Mouse (Mus musculus) cerebellum, postnatal 10 days (tissue): ENCODE measurements at regions not wholly inside any gene's neighbourhood (a gene's known extent, or its start where the extent isn't known, plus 50 kb on each side); places are given as distances from the start of the nearest gene placed in this dataset.
A peak's percentile ranks its signal among the peaks of the same experiment; 100 is the strongest.
"Not testable (repeated sequence)": the region's sequence is repeated elsewhere in the genome, so short reads cannot be mapped to it uniquely, and the experiment has no call there.

Source experiments
- DNase-seq, 2 experiments: peaks; one replicate each; pipeline ENCODE4 v3.0.0; 2021; ENCODE audit warnings: mixed read lengths in 2 of 2

DNA sequence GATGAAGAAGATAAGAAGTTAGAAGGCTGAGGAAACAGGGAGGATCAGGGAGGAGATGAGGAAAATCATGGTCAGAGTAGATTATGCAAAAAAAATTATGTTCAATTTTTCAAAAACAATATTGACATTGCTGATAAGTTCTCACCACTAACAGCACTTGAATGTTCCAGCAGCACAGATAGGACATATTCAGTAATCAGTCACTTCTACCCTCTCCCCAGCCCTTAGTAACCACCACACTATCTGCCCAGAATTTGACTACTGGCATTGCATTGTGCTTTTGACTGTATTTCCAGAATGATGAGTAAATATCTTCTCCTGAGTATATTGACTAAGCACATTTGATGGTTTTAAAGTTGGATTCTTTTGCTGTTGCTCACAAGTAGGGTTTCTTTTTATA lies 140.5 kb downstream of the Cdca7 start:
- DNase-seq = no peak

DNA sequence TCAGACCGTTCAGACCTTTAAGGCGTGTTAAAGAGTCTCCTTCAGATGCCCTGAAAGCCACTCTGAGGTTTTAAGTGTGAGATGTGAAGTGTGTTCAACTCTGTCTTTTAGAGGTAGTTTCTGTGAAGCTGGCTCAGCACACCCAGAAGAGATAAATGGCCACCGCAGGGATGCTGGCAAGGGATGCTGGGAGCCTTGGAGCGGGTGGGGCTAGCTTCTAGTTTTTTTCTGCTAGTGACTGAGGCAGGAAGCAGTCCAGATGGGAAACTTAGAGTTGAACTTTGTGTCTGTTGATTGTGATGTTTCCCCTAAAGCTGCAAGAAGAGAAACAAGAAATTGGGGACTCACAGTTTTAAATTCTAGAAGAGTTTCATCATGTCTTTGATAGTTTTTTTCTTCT lies 143.5 kb downstream of the Cdca7 start:
- peak in 1 of 2 experiments; percentile 35 for DNase-seq

DNA sequence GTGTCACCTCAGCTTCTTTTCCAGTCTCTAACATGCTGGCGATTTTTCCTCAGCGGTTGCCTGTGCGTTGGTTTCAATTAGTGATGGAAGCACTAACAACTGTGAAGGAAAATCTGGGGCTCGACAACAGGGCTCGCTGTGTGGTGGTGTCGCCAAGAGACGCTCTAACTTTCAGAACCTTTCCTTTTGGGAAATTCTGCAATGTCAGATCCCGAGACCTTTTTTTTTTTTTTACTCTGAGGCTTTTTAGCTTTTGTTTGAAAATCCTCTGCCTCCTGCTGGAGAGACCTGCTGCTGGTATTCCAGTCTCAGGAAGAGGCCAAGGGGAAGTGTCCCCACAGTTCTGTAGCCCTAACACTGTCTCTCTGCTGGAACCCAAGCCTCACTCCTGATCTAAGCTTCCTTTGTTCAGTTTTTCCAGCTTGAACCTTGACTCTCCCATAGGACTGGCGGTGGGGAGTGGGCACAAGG lies 144.3 kb downstream of the Cdca7 start:
- no peak for DNase-seq

- DNase-seq = peak; percentile 83 to 85
Measured at GRCm38 (mm10) chr2:72627915-72628314, 152.0 kb downstream of the Cdca7 start.

DNA sequence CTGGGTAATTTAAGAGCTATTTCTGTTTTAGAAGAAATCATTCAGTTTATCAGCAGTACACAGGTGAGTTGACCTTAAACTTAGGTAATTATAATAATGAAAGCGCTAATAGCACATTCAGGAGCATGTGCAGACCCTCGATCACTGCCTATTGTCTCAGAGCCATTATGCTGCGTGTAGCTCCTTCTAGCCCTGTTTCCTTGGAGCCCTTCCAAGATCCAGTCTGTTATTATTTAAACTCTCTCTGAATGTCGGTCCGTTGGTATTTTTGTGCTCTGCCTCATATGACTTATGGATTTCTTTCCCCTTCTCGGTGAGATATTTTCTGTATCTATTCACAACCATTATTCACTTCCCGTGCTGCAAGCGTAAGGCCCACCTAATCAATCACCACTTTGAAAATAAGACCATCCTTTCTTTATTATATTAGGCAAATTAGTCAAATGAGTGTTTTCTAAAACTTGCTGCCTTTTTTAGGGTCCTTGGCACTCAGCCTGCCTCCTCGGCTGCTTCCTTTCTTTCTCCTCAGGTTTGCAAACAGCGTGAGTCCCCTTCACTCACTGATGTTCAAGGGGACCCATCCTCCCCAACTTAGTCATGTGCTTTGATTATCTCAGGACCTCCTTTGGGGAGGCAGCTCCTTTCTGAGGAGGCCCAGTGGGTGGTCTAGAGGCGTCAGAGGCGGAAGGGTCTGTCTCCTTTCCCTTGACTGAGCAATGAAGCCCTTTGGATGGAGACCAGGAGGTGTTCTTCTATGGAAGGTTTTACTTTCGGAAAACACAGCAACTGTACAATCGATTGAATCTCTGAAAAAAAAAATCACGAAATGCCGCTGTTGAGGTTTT lies 152.9 kb downstream of the Cdca7 start:
- peak; percentile 73 to 75 for DNase-seq

DNA sequence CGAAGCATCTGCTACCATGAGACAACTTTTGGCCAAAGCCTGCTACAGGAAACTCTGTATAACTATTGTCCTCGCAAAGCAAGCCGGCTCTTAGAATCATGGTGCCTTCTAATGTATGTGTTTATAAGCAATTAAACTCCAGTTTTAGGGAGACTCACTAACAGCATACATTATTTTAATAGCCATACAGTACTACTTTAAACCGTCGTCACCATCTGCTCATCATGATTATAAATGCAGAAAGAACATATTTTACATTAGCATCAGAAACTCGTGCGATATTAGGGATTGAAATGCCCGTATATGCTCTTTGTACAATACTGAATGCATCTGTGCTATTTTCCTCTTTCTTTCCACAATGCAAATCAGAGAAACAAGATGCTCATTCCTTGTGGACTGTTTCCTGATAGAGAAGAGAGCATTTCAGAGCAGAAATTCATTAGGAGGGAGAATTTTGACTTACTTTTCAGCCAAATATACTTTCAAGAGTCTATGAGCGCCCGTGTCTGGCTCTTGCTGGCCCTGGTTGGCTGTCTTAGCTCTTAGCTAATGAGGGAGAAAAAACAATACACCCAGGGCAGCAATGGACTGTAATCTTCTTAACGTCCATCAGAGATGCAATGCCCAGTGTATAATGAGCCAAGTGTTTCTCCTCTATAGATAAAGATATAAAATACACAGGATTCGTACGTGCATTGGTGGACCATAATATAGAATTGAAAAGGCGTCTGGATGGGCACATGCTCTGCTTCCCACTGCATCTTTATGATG lies 153.9 kb downstream of the Cdca7 start:
- no peak for DNase-seq

DNA sequence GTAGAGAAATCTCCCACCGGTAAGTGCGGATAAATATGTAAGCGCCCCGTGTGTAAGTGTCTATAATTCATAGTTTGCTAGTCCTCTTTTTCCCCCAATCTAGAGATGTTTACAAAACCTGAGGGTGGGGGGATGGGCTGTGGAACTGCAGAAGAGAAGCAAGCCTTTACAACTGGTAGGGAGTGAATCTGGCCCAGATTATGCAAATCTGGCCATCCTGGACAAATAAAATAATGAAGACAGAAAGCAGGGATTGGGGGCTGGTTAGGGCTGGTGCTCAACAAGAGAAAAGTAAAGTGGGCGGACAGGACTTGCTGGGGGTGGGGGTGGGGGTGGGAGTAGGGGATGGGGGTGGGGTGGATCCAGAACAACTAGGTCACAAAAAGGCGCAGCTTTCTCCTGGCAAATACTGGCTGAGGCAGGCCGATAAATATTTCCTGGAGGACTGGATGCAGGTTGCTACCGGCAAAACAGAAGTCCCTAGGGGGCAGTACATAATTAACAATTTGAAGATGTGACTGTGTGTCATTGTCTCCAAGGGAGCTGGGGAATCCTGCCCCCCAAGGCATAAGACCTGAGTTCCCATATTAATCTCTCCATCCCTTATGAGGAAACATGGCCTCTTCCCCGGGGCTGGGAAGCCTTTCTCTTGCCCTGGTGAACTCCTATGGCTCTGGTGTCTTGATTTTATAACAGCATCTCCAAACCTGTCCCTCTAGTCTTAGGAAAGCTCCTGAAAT lies 162.1 kb downstream of the Cdca7 start:
- peak in 1 of 2 experiments; percentile 37 for DNase-seq

DNA sequence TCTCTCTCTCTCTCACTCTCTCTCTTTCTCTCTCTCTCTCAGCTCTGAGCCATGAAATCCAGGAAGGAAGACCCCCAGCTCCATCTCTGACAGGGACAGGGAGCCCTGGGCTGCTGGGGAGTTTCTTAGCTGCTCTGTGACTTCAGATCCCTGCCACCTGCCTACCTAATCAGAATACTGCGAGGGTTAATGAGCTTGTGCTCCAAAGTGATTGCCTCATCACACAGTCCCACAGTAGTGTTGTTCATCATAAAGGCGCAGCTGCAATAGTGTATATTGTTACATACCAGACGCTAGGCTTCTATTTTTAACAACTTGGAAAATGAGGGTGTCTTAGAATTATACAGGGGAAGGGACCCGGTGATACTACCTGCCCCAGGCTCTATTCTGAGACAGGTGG lies 163.1 kb downstream of the Cdca7 start:
- no peak for DNase-seq

GRCm38 (mm10) chr2:72641228-72641627 lies 165.3 kb downstream of the Cdca7 start:
- DNase-seq = no peak

GRCm38 (mm10) chr2:72644151-72644843 lies 168.3 kb downstream of the Cdca7 start:
- DNase-seq = peak in 1 of 2 experiments; percentile 11

DNA sequence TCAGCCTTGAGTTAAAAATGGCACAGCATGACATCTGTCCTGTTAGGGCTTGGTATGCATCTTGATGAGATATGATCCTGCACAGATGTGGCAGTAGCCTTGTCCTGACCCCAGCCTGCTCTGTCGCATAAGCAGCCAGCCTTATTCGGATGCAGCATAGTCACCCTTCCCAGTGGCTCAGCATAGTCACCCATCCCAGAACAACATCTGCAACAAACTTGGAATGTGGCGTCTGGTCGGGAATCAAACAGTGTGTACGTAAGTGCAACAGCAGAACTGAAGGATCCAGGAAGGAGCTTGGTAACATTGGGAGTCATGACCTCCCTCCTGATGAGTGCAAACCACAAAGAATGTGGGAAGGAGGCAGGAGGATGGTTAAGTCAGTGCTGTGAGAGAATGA lies 171.7 kb downstream of the Cdca7 start:
- DNase-seq = no peak

DNA sequence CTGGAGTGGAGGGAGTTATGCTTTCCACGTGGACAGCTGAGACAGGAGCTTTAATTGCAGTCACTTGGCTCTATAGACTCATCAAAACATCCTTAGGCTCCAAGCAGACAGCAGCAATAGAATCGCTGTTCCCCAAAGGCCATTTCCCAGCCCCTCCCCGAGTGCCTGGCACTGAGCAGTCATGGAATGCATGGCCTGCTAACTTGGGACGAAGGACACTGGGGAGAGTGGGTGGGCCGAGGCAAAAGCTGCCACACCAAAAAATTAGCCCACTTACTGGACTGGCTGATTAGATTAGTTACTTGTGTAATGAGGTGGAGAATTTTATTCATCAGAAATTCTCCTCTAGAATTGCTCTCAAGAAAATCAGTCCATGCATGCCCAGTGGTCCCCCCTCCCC lies 172.3 kb downstream of the Cdca7 start:
- no peak for DNase-seq

DNA sequence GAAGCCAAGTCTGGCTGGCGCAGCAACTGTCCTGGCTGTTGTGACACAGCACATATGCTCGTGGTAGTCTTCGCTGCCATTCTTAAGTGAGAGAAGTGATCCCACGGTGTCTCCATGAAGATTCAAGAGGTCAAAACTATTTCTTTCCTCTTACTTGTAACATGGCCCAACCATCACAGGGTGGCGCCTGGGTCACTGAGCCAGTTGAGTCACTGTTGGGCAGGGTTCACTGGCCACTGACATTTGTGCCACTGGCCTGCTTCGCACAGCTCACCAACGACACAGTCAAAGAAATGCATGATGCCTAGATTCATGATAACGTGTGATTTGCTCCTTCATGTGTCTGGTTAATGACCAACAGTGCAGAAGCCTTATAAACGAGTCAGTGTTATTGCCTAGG lies 179.9 kb downstream of the Cdca7 start:
- peak; percentile 17 to 28 for DNase-seq

DNA sequence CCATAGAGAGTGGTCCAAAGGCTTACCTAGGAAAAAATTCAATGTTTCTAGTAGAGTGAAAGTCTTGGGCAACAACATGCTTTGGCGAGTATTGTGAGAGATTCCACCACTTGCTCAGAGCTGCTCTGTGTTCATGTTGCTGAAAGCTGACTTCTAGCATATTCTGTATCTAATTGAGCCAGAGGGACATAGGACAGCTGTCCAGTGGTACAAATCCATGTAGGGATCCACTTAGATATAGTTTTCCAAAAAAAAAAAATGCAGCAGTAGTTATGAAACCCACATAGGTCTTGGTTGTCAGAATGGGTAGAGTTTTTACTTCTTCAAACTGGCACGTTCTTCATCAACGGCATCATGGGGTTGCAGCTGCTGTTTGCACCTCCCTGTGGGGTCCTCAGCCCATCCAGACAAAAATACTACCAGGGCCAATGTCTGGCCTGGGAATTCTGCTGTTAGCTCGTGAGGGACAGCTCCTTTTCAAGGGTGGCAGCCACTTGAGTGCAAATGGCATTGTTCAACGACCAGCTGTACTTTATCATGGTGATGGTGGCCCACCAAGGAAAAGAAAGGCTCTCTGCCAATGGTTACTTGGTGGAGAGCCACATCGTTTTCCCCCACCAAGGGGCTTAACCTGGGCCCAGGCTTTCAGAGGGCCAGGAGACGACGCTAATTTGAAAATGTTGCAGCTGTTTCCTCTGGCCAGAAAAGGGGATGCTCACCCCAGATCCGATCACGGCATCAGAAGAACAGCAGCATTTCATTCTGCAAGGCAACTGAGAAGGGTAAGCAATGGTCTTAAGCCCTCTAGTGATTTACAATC lies 181.4 kb downstream of the Cdca7 start:
- DNase-seq = no peak

- DNase-seq = no peak
Measured at GRCm38 (mm10) chr2:72662396-72662795, 186.4 kb downstream of the Cdca7 start.

- DNase-seq = no peak
Measured at GRCm38 (mm10) chr2:72662979-72663780, 187.2 kb downstream of the Cdca7 start.

- DNase-seq = not testable (repeated sequence)
Measured at GRCm38 (mm10) chr2:72667396-72667795, 191.4 kb downstream of the Cdca7 start.

- no peak for DNase-seq
Measured at GRCm38 (mm10) chr2:72672908-72673901, 197.2 kb downstream of the Cdca7 start.

DNA sequence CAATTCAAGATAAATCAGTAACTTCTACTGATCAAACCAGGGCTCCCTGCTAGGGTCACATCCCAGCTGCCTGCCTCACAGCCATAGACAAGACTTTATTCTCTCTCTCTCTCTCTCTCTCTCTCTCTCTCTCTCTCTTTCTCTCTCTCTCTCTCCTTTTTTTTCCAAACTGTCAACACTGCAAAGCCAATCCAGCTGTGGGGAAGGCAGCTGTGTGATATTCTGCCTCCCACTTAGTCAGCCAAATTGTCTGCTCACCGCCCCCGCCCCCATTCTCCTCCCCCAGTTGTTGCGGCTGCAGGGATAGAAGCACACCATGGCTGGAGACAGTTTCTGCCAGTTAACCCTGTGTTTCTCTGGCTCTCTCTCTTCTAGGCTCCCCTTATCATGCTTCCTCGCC lies 198.3 kb downstream of the Cdca7 start:
- DNase-seq = peak in 1 of 2 experiments; percentile 15
